Mouse (Mus musculus) CH12.LX (cell line): Measurements from ENCODE around the gene Nup35.

Source experiments
- CHD2 ChIP-seq: IDR thresholded peaks from 2 replicates; pipeline ENCODE4 v1.6.1; 2011; ENCODE audit warnings: low read length, improper control_type of control experiment
- CTCF ChIP-seq, 2 experiments: IDR thresholded peaks in 1 of 2; conservative IDR thresholded peaks in 1 of 2; 2 replicates each; pipeline ENCODE4 v1.5.1; 2011 to 2012; ENCODE audit warnings: low read depth in 2 of 2, low read length in 2 of 2, improper control_type of control experiment in 1 of 2, inconsistent platforms in 1 of 2, mild to moderate bottlenecking in 1 of 2, moderate library complexity in 1 of 2
- E2F4 ChIP-seq: IDR thresholded peaks from 2 replicates; pipeline ENCODE4 v1.6.1; 2011; ENCODE audit warnings: low read depth, low read length, improper control_type of control experiment; ENCODE audit not compliant: insufficient replicate concordance
- EP300 ChIP-seq: IDR thresholded peaks from 2 replicates; pipeline ENCODE4 v1.6.1; 2011; ENCODE audit warnings: low read length, improper control_type of control experiment
- ETS1 ChIP-seq: conservative IDR thresholded peaks from 2 replicates; pipeline ENCODE4 v1.6.1; 2012; ENCODE audit warnings: low read depth, mild to moderate bottlenecking, inconsistent platforms, low read length, improper control_type of control experiment, moderate library complexity
- GABPA ChIP-seq: IDR thresholded peaks from 2 replicates; pipeline ENCODE4 v1.6.1; 2012; ENCODE audit warnings: low read depth, low read length, improper control_type of control experiment, inconsistent platforms; ENCODE audit not compliant: insufficient replicate concordance
- JUN ChIP-seq: IDR thresholded peaks from 2 replicates; pipeline ENCODE4 v1.6.1; 2011; ENCODE audit warnings: low read depth, mild to moderate bottlenecking, low read length, improper control_type of control experiment, moderate library complexity; ENCODE audit not compliant: insufficient read depth
- JUND ChIP-seq: conservative IDR thresholded peaks from 2 replicates; pipeline ENCODE4 v1.6.1; 2011; ENCODE audit warnings: low read depth, low read length, improper control_type of control experiment
- POLR2A ChIP-seq: IDR thresholded peaks from 2 replicates; pipeline ENCODE4 v1.6.1; 2011; ENCODE audit warnings: low read depth, mild to moderate bottlenecking, improper control_type of control experiment, low read length
- POLR2AphosphoS2 ChIP-seq: IDR thresholded peaks from 2 replicates; pipeline ENCODE4 v1.6.1; 2011; ENCODE audit warnings: low read depth, low read length, improper control_type of control experiment
- TCF12 ChIP-seq: IDR thresholded peaks from 2 replicates; pipeline ENCODE4 v1.6.1; 2014; ENCODE audit warnings: low read depth, mild to moderate bottlenecking, inconsistent platforms, low read length, improper control_type of control experiment
- USF2 ChIP-seq: conservative IDR thresholded peaks from 2 replicates; pipeline ENCODE4 v1.6.1; 2011; ENCODE audit warnings: low read depth, low read length, improper control_type of control experiment

GRCm38 (mm10) chr2:80662682-80663081 is 45.6 kb downstream of the Nup35 start:
- TF ChIP-seq JUN (no peak), EP300 (no peak), TCF12 (no peak), USF2 (no peak), CHD2 (no peak), ETS1 (no peak), GABPA (no peak), JUND (no peak), CTCF (conservative IDR thresholded peaks at IDR 0.05 in 1 of 2, IDR thresholded peaks at IDR 0.05 in 1 of 2; ENCODE audit: low read depth in 2 of 2, low read length in 2 of 2) (no peak), POLR2AphosphoS2 (no peak), E2F4 (no peak), POLR2A (no peak)
